Mouse (Mus musculus) ES-E14 (cell line): Measurements from ENCODE around the gene Usp47.

Experiments used
- HCFC1 ChIP-seq: IDR thresholded peaks from 2 replicates; pipeline ENCODE4 v1.6.1; 2012; ENCODE audit warnings: low read length, inconsistent platforms, borderline replicate concordance; ENCODE audit not compliant: insufficient read depth
- MAFK ChIP-seq: IDR thresholded peaks from 2 replicates; pipeline ENCODE4 v1.6.1; 2014; ENCODE audit warnings: mild to moderate bottlenecking, low read depth, low read length, inconsistent platforms; ENCODE audit not compliant: insufficient read depth
- ZC3H11A ChIP-seq: IDR thresholded peaks from 2 replicates; pipeline ENCODE4 v1.6.1; 2012; ENCODE audit warnings: low read depth, mild to moderate bottlenecking, inconsistent platforms, low read length, borderline replicate concordance
- ZNF384 ChIP-seq: IDR thresholded peaks from 2 replicates; pipeline ENCODE4 v1.6.1; 2012; ENCODE audit warnings: low read depth, low read length, inconsistent platforms

- TF ChIP-seq MAFK (no peak), ZNF384 (no peak), HCFC1 (no peak), ZC3H11A (no peak)
These were observed 121.4 kb downstream of the Usp47 start for GRCm38 (mm10) chr7:112144646-112145179.
